Mouse (Mus musculus) heart, adult 18-20 months (tissue): Measurements from ENCODE around the gene Srf. TPM values are rescaled to one million over a fixed set of nuclear protein-coding genes. Genes with fewer than 3 reads are reported as not detected.
"Not testable (repeated sequence)": the region's sequence is repeated elsewhere in the genome, so short reads cannot be mapped to it uniquely, and the experiment has no call there.

Experiments
- DNase-seq, 2 experiments: peaks; one replicate each; pipeline ENCODE4 v3.0.0; 2021 to 2022; ENCODE audit warnings: mixed read lengths in 1 of 2
- long read RNA-seq, 2 experiments: library from polyadenylated mRNA; stranded (forward); transcript quantifications; one replicate each; pipeline ENCODE4 v2.0.0; 2021
- total RNA-seq, 2 experiments: library from RNA; stranded (reverse); gene quantifications; 2 replicates each; pipeline ENCODE4 v1.2.3; 2021

Srf gene
- total RNA-seq, result 10 to 100 TPM; 88.4 to 93.6 TPM
- long read RNA-seq, experiment 1, partial matches to known transcripts, result 16 of 41 reads
- long read RNA-seq, experiment 1, other reads (novel, unspliced or antisense), result 20 of 41 reads
- long read RNA-seq, experiment 2, transcript Srf-201 (7 exons, 2,616 nt), result major isoform, 5 of 29 reads
- long read RNA-seq, experiment 2, partial matches to known transcripts, result 9 of 29 reads
- long read RNA-seq, experiment 2, other reads (novel, unspliced or antisense), result 15 of 29 reads

DNA sequence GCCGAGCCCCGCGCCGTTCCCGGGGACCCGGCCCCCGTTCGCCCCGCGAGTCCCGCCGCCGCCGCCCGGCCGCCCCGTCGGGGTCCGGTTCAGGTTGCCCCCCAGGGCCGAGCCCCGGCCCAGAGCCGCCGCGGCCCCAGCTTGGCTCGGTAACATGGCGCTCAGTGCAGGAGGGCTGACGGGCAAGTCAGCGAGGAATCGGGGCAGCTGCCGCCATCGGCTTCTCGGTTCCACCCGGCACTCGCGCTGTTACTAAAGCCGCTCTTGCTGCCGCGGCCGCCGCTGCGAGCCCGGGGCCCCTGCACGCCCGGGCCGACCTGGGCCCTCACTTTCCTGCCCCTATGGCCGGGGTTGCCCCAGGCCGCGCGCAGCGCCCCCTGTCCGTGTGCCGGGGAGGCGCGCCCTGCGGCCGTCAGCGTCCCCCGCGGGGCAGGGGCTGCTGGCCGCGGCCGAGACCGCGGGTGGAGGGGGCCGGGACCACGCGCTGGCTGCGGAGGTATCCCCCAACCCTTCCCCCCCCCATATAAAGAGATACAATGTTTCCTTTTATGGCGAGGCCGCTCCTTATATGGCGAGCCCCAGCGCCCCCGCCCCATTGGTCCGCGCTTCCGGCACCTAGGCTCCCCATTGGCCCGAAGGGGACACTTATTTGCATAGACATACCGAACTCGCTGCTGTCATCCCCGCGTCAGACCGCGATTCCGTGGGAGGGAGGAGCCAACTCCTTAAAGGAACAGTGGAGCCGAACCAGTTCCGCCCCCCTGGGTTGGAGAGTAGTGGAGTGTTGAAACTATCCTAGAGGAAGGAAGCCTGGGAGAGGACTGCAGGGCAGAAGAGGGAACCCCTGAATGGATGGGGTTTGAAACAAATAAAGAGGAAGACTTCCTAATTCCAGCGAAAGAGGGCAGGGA, at the start of gene Srf:
Gene Srf, minus strand, starts transcription at position 503 of the 911 bp plus-strand sequence.
- peak; percentile 98 to 99 for DNase-seq

DNA sequence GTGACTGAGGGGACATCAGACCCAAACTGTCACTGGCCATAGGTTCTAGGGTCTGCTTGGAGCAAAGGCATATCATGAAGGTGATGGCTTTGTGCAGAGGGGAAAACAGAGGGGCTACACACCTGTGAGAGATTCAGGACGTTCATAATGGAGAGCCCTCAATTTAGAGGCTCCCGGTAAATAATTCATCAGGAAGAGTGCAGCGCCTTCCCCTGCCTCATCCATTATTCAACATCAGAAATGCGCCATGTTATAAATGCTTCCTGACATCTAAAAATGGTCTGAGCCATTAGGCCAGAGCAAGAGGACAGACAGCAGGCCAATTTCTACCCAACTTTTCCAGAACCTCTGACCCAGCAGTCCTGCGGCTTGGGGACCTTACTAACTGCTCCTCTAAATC, 49.2 kb upstream of the Srf start:
- no peak for DNase-seq

DNA sequence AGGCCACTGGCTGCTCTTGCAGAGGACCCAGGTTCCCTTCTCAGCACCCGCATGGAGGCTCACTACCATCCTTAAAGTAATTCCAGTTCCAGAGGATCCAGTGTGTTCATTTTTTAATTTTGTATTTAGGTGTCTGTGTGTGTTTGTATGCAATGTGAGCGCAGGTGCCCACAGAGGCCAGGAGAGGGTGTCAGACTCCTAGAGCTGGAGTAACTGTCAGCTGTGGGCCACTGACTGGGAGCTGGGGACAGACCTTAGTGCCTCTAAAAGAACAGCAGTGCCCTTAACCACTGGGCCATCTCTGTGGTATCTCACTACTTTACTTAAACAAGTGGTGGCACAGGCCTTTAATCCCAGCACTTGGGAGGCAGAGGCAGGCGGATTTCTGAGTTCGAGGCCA, 47.3 kb upstream of the Srf start:
- no peak for DNase-seq

DNA sequence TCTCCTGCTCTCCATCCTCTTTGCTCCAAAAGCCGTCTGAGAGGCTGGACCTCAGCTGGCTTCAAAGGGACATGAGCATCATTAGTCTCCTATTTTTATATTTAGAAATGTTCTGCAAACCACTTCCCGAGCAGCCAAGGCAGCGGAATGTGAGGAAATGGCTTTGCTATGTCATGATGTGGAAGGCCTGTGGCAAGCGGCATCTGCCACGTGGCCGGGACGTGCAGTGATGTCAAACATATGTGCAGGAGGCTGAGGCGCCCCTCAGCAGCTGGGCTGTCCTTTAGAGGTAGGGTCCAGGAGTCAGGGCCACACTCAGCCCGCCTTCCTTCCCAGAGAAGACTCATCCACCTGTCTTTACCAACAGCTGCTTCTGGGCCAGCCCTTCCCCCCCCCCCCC, 46.2 kb upstream of the Srf start:
- no peak for DNase-seq

DNA sequence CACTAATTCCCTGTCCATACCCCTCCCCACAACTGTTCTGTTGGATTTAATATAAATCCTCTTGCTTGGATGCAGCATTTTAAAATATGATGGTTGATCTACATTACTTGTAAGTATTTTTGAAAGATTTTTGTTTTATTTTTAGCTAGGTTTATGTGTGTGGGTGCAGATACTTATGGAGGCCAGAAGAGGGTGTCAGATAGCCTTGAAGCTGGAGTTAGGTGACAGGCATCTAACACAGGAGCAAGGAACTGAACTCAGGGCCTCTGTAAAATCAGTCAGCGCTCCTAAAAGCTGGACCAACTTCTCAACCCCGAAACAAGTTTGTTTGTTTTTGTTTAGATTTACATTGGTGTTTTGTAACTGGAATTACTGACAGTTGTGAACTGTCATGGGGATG, 44.6 kb upstream of the Srf start:
- no peak for DNase-seq

DNA sequence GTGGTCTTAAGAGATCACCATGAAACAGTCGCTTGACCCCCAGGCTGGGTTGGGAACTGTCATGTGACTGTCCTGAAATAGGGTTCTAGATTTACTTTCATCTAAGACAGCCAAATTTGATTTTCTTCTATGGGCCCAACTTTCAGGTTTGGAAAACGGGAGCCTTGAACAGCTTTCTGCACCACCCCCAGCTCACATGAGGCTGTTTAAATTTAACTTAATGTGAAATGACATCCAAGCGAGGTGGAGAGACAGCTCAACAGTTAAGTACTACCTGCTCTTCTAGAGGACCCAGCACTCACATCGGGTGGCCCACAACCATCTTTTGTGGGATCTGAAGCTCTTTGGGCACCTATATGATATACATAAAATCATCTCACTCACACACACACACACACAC, 43.0 kb upstream of the Srf start:
- DNase-seq, result no peak

DNA sequence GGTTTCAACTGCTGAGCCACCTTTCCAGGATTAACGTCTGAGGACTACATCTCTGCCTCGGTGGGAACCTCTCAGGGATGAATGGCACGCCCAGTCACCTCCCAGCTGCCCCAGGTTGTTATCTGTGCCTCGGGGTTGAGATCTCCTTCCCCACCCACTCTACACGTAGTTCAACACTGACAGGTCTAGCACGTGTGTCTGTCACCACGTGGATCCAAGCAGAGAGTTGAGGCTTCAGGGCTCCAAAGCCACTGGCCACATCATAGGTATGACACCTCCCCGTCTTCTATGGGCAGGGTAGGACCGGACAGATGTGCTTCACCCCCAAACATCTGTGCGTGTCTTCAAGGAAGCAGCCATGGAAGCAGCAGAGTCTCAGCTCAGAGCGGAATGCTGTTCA, 42.0 kb upstream of the Srf start:
- no peak for DNase-seq

DNA sequence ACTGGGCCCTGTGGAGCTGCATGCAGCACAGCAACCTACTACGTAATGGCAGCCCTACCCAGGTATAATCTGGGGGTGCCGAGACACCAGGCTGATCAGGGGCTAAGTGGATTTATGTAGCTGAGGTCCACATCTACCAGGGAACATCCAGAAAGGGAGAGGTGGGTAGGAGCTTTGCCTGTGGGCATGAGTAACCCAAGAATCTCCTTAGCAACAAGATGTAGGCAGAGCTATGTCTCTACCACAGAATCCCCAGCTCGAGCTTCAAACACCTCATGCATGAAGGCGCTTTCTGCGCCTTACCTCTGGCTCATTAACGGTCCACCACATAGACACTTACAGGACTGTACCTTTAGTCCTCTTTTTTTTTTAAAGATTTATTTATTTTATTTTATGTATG, 39.4 kb upstream of the Srf start:
- DNase-seq, result no peak

DNA sequence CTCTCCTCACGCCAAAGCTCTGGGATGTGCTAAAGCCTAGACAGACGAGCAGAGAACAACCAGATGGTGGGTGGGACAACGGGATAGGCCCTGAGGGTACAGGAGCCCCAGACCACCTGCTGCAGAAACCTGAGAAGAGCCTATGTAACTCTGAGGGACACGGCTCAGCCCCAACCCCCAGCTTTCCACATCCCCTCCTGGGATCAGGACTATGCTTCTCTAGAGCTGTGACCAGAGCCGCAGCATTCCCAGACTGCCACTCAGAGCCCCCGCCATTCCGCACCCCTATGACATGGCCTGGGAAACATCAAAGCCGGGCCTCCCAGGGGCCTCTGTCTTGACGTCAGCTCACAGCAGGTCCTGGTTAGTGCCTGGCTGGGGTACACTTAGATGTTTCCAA, 38.6 kb upstream of the Srf start:
- DNase-seq, result no peak

DNA sequence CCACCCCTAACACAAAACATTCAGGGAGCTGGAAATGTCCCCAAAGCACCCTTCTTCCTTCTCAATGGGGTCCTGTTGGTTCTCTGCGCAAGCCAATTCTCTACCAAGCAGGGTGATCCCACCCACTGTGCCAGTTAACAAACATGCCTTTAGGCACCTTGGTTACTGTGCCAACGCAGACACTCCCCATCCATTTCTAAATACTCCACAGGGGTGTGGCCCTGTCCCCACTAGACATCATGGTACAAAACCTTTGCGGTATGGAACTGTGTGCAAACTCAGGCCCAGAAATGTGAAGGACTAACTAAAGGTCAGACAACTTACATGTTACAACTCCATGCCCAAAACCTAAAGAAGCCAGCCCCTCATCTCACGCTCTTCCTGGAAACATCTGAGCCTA, 37.1 kb upstream of the Srf start:
- no peak for DNase-seq

DNA sequence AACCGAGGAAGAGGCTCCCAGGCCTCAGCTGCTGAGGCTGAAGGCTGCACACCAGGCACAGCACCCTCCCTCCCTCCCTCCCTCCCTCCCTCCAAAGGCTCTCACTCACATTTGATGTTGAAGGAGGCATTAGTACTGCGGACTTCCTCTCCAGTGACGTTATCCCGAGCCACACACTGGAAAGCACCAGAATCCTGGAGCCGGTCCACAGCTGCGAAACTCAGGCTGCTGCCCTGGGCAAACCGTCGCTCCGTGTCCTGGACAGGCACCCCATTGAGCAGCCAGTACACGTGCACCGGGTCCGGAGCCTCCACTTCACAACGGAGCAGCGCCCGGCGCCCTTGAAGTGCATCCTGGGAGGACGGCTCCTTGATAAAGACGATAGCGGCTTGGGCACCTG, 35.4 kb upstream of the Srf start:
- DNase-seq, result peak in 1 of 2 experiments; percentile 17

DNA sequence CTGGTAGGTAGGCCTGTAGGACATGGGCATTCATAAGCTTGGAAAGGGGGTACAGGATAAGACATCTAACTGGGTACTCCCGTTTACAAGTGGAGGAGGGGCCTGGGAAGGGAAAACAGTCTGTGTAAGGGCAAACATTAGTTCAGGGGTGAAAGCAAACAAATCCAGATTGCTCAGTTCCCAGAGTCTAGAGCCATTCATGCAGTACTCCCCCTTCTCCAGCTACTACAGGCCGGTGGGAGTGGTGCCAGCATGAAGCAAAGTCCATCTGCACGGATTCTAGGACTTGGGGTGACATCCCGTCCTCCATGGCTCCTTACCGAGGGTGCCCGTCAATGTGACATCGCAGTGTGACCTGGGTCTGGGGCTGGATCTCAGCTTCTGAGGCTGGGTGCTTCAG, 34.5 kb upstream of the Srf start:
- no peak for DNase-seq

DNA sequence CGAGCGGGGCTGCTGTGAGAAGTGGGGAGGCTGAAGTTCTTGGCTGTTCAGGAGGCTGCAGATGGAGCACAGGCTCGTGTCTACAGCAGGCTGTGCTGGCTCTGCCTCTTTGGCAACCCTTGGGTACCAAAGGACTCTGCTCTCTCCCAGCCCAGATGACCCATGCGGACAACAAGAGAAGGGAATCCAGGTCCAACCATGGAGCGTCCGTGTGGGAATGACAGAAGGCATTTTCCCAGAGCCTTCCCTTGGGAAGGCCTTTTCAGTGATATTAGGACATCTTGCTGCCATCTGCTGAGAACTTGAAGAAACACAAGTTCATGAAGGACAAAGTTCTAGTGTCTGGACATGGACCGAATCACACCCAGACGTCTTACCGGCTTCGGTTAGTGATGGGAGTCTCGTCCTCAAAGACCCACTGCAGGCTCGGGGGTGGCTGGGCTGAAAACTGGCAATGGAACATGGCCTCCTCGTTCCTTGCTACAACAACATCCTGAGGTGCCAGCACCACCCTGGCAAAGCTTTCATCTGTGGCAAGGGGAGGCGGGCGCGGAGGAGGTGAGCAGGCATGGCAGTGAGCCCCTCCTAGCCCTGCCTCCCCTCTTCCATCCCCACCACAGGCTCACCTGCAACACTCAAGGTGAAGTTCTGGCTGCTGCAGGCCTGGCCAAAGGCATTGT, 33.8 kb upstream of the Srf start:
- DNase-seq, result no peak

DNA sequence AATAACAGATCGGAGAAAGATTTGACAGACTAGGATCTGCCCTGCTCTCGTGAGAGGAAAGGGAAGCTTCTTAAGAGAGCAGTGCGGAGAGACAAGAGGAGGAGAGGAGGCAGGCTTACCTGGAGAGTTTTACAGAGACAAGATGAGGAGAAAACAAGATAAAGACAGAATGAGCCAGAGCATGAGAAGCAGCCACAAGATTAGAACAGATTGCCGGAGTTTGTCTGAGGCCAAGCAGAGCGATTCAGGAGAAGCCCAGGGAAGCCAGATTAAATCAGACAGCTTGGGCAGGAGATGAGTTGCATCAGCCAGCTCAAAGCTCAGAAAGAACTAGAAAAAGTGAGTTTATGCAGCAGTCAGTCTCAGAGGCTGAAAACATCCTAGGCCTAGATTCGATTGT, 32.9 kb upstream of the Srf start:
- no peak for DNase-seq

DNA sequence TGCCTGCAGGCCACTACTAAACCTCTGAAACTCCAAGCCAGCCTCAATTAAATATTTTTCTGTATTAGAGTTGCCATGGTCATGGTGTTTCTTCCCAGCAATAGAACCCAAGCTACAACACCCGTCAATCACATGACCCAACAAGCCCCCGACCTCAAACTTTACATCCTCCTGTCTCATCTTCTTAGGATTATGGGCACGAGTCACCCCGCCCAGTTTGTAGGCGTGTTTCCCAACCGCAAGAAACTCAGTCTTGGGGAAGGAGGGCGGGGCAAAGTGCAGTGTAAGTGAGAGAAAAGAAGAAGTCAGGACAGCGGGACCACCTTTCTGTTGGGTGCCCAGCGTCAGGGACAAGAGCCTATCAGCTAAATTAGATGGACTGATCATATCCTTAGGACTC, 32.2 kb upstream of the Srf start:
- DNase-seq, result no peak

DNA sequence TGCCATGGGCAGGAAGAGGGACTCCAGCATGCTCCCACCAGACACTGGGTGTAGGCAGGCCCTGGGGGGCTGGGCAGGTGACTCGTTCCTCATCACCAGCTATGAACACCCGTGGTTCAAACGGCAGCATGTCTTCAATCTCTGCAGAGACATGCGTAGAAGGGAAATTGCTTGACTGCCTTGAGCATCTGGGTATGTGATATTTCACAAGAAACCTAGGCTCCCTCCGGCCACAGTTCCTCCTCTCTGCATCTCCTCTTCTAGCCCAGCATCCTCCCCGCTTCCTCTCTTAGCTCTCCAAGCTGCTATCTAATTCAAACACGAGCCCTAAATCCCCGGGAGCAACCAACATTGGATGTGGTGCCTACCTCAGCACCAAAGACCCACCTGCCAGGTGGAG, 30.4 kb upstream of the Srf start:
- DNase-seq, result no peak

DNA sequence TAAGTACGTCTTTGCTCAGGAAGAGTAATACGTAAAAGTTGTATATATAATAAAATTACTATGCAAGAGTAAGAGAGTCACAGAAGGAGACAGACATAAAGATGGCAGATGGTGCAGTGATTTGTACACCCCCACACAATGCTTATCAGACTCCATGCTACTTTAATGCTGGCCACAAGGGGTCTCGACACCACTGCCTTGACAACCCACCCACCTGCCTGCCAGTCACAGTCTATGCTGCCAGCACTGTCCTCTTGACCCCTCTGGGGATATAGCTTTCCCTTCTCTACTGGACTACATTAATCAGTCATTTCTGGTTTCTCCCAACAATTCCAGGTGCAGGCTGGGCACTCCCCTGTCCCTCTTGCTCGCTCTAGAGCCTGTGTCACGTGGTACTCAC, 22.7 kb upstream of the Srf start:
- DNase-seq, result no peak

DNA sequence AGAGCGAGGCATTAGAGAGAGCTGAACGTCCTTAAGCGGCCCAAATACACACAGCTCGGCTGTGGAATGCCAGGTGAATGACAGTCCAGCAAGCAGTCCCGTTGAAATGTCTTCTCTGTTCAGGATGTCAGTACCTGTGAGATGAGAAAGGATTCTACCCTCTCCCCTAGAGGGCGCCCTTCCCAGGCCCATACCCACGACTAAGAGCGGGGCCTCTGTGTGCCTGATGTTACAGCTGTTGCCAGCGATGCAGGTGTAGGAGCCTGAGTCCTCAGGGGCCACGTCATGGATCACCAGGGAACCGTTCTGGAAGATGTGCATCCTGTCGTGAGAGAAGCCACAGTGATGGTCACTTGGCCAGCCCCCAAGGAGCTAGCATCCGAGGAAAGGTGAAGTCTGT, 20.1 kb upstream of the Srf start:
- peak in 1 of 2 experiments; percentile 32 for DNase-seq

DNA sequence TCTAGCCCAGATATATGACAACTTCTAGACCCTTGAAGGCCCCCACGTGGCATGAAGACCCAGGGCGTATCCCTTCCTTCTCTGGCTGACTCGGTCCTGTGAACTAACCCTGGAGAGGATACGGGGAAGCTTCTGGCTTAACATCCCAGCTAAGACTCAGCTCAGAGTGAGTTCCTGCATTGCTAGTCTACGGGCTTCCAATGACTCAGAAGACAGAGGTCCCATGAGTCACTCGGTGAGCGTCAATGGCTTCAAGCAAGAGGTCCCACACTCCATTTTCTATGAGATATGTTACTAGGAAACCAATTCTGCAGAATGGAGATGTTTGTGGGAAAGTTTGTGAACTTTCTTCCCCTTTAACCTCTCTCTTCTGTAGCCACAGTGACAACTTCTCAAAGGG, 18.6 kb upstream of the Srf start:
- no peak for DNase-seq

DNA sequence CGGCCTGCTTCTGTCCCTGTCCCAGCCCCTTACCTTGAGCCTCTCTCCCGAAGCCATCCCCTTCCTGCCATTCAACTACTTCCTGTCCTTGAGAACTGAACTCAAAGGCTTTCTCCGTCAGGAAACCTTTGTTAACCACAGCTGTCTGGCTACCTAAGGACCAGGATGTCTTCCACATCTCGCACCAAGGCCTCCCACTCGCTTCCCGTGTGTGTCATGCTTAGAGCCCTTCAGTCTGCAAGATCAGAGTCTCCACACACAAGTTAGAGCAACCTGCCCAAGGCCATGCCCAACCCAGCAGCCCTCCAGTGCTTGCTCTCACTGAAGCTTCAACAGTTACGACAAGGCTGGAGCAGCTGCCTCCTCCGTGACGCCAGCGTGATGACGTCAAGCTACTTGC, 15.0 kb upstream of the Srf start:
- peak in 1 of 2 experiments; percentile 17 for DNase-seq

DNA sequence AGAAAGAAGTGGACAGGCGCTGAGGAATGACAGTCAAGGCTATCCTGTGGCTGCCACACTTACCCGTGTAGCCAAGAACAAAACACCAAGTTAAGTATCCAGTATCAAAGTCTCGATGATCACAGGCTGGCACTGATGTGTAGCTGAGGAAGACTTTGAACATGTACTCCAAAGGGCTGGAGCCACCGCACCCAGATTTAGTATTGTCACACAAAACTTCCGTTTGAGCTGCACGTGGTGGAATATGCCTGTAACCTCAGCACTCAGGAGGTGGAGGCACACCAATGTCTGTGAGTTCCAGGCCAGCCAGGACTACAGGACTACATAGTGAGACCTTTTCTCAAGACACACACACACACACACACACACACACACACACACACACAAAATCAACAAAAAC, 3.2 kb upstream of the Srf start:
- DNase-seq, result no peak

DNA sequence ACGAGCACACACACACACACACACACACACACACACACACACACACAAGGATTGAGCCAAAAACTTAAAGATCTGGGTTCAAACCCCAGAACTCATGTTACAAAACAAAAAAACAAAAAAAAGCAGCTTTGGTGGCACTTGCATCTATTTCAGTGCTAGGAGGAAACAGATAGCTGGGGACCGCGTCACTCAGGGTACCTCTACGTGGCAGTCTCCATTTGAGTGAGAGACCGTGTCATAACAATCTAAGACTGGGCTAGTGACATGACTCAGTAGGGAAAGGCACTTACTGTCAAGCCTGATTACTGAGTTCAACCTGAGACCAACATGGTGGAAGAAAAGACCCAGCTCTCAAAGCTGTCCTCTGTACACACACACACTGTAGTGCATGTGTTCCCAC, 2.2 kb upstream of the Srf start:
- DNase-seq, result no peak

DNA sequence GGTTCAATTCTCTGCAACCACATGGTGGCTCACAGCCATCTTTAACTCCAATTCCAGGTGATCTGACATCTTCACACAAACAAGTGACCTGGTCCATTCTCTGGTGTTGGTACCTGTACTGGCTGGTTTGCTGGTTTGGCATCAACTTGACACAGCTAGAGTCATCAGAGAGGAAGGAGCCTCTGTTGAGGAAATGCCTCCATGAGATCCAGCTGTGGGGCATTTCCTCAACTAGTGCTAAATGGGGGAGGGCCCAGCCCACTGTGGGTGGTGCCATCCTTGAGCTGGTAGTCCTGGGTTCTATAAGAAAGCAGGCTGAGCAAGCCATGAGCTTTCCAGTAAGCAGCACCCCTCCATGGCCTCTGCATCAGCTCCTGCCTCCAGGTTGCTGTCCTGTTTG, 1.3 kb upstream of the Srf start:
- DNase-seq, result not testable (repeated sequence)

DNA sequence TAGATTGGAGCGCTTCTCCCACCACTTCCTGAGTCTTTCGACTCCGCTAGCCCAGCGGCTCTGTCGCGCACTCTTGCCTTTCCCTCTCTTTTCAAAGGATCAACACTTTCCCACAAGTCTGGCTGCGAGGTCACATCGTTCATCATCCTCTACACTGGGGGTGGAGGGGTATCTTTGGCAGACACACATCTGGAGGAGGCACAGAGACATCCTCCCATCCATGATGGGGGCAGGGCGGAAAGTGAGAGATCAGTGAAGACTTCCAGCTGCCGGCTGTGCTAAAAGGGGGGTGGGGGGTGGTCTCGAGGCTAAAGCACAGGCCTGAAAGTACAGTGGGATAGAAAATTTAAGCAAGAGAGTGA, 590 bp upstream of the Srf start:
- DNase-seq, result no peak
